Mouse (Mus musculus): ENCODE results near the gene Mstn.

The Mstn gene

DNA sequence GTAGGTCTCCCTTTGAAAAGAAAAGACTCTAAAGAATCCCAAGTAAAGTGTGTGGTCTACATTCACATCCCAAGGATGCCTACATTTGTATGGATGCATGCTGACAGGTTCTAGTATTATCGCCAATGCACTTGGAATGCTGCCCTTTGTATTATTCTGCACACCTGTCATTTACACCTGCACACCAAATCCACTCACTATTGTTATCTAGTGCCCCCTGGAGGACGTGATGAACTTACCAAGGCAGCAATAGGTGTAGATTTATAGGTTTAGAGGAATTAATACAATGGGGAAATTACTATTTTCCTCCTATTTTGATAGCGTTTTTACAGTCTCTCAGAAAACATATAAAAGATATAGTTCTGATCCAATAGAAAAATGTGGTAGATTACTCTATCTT is 31.7 kb downstream of the Mstn start:
- DNase-seq (ENCODE audit: low read depth, low spot score), result no peak

DNA sequence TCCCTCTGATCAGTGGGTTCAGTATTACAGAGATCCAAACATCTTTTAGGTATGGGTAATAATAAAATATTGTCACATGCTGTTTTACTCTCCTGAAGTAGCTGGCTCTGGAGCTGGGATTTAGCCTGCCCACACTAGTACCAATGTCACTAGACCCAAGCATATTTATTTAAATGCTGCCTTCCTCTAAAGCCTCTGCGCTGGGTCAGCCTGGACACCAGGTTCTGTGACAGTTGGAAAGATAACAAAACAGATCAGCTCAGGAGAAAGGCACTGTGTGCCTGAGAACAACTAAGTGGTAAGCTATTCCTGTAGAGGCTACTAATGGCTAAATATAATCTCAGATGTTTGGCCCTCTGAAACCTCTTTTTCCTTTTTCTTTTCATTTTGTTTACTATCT is 49.1 kb downstream of the Mstn start:
- no peak for DNase-seq (ENCODE audit: low read depth, low spot score)
